Mouse (Mus musculus): ENCODE measurements around the gene Cdkal1.

- TF ChIP-seq MYOD1 (IDR thresholded peaks at IDR 0.05; ENCODE audit: control insufficient read depth, insufficient read length, low read depth): no peak
- TF ChIP-seq CTCF (IDR thresholded peaks at IDR 0.05; ENCODE audit: control insufficient read depth, insufficient read depth, insufficient read length): no peak
- TF ChIP-seq MYOG (IDR thresholded peaks at IDR 0.05; ENCODE audit: control insufficient read depth, extremely low read depth, insufficient read length): no peak
Measured at GRCm38 (mm10) chr13:29807930-29808329, 47.5 kb downstream of the Cdkal1 start.
